Mouse (Mus musculus): Measurements from ENCODE around the gene Dtnb. TPM values are rescaled to one million over a fixed set of nuclear protein-coding genes. Genes with fewer than 3 reads are reported as not detected.

Dtnb gene
- polyA plus RNA-seq, 1 experiment, result 10.0 TPM

DNA sequence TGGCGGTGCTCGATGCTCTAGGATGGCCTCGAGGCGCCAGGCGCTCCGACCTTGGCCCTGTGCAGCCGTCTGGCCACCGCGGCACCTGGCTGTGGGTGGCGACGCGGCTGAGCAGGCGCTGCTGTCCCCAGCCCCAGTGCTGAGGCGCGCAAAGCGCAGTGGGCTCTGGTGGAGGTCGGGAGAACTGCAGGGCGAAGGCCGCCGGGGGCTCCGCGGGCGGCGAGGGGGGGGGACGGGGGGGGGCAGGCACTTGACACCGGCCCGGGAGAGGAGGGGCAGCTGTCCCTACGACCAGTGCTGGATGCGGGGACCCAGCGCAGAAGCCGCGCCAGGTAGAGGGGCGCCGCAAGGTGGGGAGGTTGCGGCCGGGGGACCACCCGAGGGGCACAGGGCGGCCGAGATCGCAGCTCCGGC is 234.1 kb downstream of the Dtnb start:
- H3K79me3 ChIP-seq (ENCODE audit: low read depth), result peaks cover 2% of the 10 kb centered on the region
- H3K36me3 ChIP-seq (ENCODE audit: control insufficient read depth, insufficient read depth), result no peaks in the 10 kb centered on the region
- peaks cover 11% of the 10 kb centered on the region for H3K27me3 ChIP-seq (ENCODE audit: control insufficient read depth, insufficient read depth, insufficient read length)

DNA sequence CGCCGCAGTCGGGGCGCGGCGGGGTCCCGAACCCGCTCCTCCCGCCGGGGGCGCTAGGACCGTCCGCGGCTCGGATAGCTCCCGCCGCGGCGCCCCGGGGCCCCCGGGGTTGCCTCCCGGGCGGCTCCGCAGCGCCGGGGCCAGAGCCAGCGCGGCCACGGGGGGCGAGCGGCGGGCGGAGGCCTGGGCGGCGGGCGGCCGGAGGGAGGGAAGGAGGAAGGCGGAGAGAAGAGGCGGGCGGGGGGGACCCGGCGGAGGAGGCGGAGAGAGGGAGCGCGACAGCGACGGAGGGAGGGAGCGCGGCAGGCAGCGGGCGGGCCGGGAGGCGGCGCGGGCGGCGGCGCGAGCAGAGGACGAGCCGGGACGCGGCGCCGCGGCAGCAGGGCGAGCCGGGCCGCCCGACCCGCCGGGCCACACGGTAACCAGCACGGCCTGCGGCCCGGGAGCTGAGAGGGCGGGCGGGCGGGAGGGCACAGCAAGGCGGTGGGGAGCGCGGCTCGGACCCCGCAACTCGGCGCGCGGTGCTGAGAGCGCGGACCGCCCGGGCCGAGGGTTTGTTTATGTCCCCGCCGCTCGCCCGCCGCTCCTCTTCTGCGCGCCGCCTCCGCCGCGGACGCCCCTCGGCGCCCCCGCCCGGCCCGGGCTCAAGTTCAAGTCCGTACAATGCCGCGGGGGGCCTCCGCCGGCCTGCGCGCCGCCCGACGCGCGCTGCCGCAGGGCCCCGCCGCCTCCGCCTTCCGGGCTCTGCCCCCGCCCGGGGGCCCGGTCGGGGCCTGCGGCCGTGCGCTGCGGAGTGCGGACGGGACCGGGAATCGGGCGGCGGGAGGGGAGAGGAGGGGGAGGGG is 234.7 kb downstream of the Dtnb start:
- peaks cover 2% of the 10 kb centered on the region for H3K79me3 ChIP-seq (ENCODE audit: low read depth)
- peaks cover 6% of the 10 kb centered on the region for H3K79me2 ChIP-seq (ENCODE audit: control insufficient read depth, insufficient read depth)
- H3K4me3 ChIP-seq (ENCODE audit: insufficient read depth, poor library complexity, severe bottlenecking), result peak overlapping the region; percentile 41
- TF ChIP-seq MYOD1 (IDR thresholded peaks at IDR 0.05; ENCODE audit: control insufficient read depth, insufficient read length, low read depth) (no peak), USF1 (IDR thresholded peaks at IDR 0.05; ENCODE audit: low read depth) (no peak), CTCF (IDR thresholded peaks at IDR 0.05; ENCODE audit: control insufficient read depth, insufficient read depth, insufficient read length) (no peak), FOSL1 (IDR thresholded peaks at IDR 0.05; ENCODE audit: insufficient read depth, low read length, poor library complexity, severe bottlenecking) (no peak), CEBPB (IDR thresholded peaks at IDR 0.05; ENCODE audit: low read depth) (no peak), MAX (IDR thresholded peaks at IDR 0.05) (no peak), MYOG (IDR thresholded peaks at IDR 0.05; ENCODE audit: control insufficient read depth, extremely low read depth, insufficient read length) (no peak)
- H3K36me3 ChIP-seq (ENCODE audit: control insufficient read depth, insufficient read depth), result no peaks in the 10 kb centered on the region
- H3K27me3 ChIP-seq (ENCODE audit: control insufficient read depth, insufficient read depth, insufficient read length), result peaks cover 11% of the 10 kb centered on the region
- H3ac ChIP-seq (ENCODE audit: control insufficient read depth, insufficient read length, low read depth), result peak overlapping the region; percentile 76

More for the DNA sequence above, 234.1 kb downstream of the Dtnb start:
- Histone ChIP-seq H3K79me2 (ENCODE audit: control insufficient read depth, insufficient read depth) (peaks cover 6% of the 10 kb centered on the region), H3ac (ENCODE audit: control insufficient read depth, insufficient read length, low read depth) (peak overlapping the region; percentile 76), H3K4me3 (ENCODE audit: insufficient read depth, poor library complexity, severe bottlenecking) (peak overlapping the region; percentile 41)
- TF ChIP-seq CTCF (IDR thresholded peaks at IDR 0.05; ENCODE audit: control insufficient read depth, insufficient read depth, insufficient read length), result peak; percentile 79
- TF ChIP-seq MAX (IDR thresholded peaks at IDR 0.05), result peak; percentile 34
- no peak for TF ChIP-seq USF1 (IDR thresholded peaks at IDR 0.05; ENCODE audit: low read depth)

DNA sequence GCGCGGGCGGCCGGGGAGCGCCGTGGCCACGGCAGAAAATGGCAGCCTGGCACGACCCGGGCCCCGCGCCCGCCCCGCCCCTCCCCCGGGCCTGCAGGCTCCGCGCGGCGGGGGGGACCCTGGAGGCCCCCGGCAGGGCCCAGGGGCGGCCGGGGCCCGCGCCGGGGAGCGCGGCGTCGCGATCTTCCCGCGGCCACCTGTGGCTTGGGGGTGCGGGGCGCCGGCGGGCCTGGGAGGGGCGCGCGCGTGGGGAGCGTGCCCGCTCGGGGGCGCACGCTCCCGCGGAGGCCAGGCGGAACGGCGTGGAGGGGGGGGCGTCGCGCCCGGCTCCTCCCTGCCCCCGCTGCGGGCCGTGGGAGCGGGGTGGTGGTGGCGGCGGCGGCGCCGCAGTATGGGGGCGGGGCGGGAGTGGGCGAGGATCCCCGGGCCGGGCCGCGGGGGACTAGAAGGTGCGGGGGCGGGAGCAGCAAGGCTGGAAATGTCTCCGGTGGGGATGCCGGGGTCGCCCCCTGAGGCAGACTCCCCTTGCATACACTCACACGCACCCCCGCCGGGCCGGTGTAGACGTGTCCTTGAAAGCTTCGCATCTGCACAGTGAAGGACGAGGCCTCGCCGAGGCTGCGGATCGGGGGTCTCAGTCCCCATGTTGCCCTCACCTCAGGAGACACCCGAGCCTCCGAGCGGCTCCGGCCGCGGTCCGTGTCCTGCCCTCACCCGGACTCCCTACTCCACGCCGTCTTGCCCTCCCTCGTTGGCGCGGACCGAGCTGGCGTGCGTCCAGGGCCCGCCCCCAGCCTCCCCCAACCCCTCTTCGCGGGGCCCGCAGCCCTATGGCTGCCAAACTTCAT is 235.6 kb downstream of the Dtnb start:
- Histone ChIP-seq H3K4me3 (ENCODE audit: insufficient read depth, poor library complexity, severe bottlenecking) (peak overlapping the region; percentile 41), H3K36me3 (ENCODE audit: control insufficient read depth, insufficient read depth) (no peaks in the 10 kb centered on the region), H3ac (ENCODE audit: control insufficient read depth, insufficient read length, low read depth) (peak overlapping the region; percentile 76), H3K79me3 (ENCODE audit: low read depth) (peaks cover 2% of the 10 kb centered on the region), H3K79me2 (ENCODE audit: control insufficient read depth, insufficient read depth) (peaks cover 6% of the 10 kb centered on the region), H3K27me3 (ENCODE audit: control insufficient read depth, insufficient read depth, insufficient read length) (peaks cover 5% of the 10 kb centered on the region)
- TF ChIP-seq USF1 (IDR thresholded peaks at IDR 0.05; ENCODE audit: low read depth) (no peak), CTCF (IDR thresholded peaks at IDR 0.05; ENCODE audit: control insufficient read depth, insufficient read depth, insufficient read length) (peak; percentile 50)

DNA sequence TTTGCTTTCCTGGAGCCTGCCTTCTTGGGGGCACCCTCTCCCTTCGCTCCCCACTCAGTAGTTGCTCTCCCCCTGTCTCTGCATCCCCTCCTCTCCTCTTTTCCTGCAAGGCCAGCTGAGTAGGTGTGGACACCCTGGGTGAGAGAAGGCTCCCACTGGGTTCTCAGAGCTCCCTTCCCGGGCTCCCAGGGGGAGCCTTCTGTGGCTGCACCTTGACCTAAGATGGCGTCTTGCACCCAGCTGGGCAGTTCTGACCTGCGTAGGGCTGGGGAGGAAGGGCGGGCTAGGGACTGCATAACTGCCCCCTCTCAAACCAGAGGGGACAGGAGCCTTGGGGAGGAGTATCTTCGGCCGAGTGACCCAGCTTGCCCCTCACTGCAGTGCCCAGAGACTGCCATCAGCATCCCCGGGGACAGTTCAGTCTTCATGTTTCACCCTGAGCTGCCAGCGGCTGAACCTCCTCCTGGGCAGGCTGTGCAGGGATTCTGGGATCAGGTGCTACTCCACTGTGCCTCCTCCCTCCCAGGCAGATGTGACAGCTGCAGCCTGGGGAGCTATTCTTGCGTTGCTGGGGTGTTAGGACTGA is 236.3 kb downstream of the Dtnb start:
- peak overlapping the region; percentile 41 for H3K4me3 ChIP-seq (ENCODE audit: insufficient read depth, poor library complexity, severe bottlenecking)
- H3K36me3 ChIP-seq (ENCODE audit: control insufficient read depth, insufficient read depth), result no peaks in the 10 kb centered on the region
- H3K27me3 ChIP-seq (ENCODE audit: control insufficient read depth, insufficient read depth, insufficient read length), result peaks cover 4% of the 10 kb centered on the region
- peaks cover 2% of the 10 kb centered on the region for H3K79me3 ChIP-seq (ENCODE audit: low read depth)
- peak; percentile 3 for TF ChIP-seq MYOD1 (IDR thresholded peaks at IDR 0.05; ENCODE audit: control insufficient read depth, insufficient read length, low read depth)
- no peak for TF ChIP-seq MYOG (IDR thresholded peaks at IDR 0.05; ENCODE audit: control insufficient read depth, extremely low read depth, insufficient read length)
- no peak for TF ChIP-seq USF1 (IDR thresholded peaks at IDR 0.05; ENCODE audit: low read depth)
- no peak for TF ChIP-seq CEBPB (IDR thresholded peaks at IDR 0.05; ENCODE audit: low read depth)
- H3ac ChIP-seq (ENCODE audit: control insufficient read depth, insufficient read length, low read depth), result no peak overlapping the region
- H3K79me2 ChIP-seq (ENCODE audit: control insufficient read depth, insufficient read depth), result peaks cover 6% of the 10 kb centered on the region

DNA sequence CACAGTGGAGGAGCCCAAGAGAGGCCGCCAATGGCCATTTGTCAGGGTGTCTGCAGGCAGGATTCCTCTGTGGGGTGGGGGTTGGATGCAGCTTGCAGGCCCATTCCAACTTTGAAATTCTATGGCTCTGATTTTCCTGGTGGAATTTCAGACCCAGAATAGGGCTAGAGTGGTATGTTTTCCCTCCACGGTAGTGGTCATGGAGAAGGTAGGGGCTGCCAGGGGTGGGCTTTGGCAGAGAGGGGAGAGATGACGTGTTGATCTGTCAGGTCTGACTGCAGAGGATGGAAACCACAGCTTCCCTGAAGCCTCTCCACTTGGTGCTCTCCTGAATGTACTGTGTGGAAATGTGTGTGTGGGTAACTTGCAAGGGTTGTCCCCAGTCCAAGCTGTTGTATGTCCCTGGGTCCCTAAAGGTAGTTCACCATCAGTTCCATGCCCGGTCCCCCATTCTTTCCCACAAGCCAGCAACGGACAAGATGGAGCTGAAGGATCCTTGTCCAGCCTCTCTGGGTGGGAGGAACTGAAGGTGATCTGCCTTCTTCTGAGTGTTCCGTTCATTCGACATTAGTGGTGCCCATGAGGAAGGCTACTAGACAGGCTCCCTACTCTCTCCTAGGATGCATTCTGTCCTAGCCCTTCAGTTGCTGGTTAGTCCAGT is 237.5 kb downstream of the Dtnb start:
- peaks cover 6% of the 10 kb centered on the region for H3K79me2 ChIP-seq (ENCODE audit: control insufficient read depth, insufficient read depth)

More for the DNA sequence above, 237.5 kb downstream of the Dtnb start:
- H3ac ChIP-seq (ENCODE audit: control insufficient read depth, insufficient read length, low read depth), result no peak overlapping the region
- no peak for TF ChIP-seq USF1 (IDR thresholded peaks at IDR 0.05; ENCODE audit: low read depth)
- no peak for TF ChIP-seq CTCF (IDR thresholded peaks at IDR 0.05; ENCODE audit: control insufficient read depth, insufficient read depth, insufficient read length)
- TF ChIP-seq CEBPB (IDR thresholded peaks at IDR 0.05; ENCODE audit: low read depth), result no peak
- no peak for TF ChIP-seq MYOG (IDR thresholded peaks at IDR 0.05; ENCODE audit: control insufficient read depth, extremely low read depth, insufficient read length)
- TF ChIP-seq FOSL1 (IDR thresholded peaks at IDR 0.05; ENCODE audit: insufficient read depth, low read length, poor library complexity, severe bottlenecking), result no peak
- TF ChIP-seq MYOD1 (IDR thresholded peaks at IDR 0.05; ENCODE audit: control insufficient read depth, insufficient read length, low read depth), result no peak
- TF ChIP-seq MAX (IDR thresholded peaks at IDR 0.05), result no peak
- H3K4me3 ChIP-seq (ENCODE audit: insufficient read depth, poor library complexity, severe bottlenecking), result no peak overlapping the region
- H3K27me3 ChIP-seq (ENCODE audit: control insufficient read depth, insufficient read depth, insufficient read length), result no peaks in the 10 kb centered on the region
- H3K36me3 ChIP-seq (ENCODE audit: control insufficient read depth, insufficient read depth), result no peaks in the 10 kb centered on the region
- H3K79me3 ChIP-seq (ENCODE audit: low read depth), result peaks cover 2% of the 10 kb centered on the region

Measured in C2C12 (cell line).